Mouse (Mus musculus) mature B cell (primary cell): ENCODE measurements at regions not wholly inside any gene's neighbourhood (a gene's known extent, or its start where the extent isn't known, plus 50 kb on each side); places are given as distances from the start of the nearest gene placed in this dataset.

ENCODE experiments used
- in situ Hi-C: fragments of 300-500 bp; cut with MboI; formaldehyde crosslinking; loops from 2 replicates; pipeline ENCODE4 v1.14.3; 2019

DNA sequence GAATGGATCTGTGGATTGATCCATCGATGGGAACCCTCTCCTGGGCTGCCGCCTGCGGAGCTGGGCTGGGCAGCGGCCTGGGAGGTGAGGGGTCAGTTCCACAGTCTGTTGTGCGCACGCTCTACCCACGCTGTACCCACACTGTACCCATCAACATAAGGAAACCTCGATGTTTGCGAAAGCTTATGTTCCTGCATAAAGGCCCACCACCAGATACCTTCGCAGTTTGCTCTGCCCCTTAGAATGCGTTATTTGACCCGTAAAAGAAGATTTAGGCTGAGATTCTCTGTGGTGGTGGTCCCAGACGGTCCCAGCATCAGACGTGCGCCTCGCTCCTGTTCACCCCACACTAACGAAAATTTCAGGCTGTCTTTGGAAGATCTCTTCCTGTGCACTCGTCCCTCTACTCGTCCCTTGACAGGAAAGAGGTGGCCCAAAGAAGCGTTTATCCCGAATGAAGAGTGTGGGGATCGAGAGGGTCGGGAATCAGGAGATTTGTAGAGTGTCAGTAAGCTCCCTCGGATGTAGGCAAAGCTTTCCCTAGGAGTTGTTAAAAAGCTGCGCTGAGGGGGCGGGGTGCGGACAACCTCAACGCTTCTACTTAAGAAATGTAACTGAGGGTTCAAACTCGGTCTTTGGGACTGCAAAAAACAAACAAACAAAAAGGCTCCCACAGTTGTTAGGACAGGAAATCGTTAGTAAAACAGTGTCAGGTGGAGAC is 123.9 kb downstream of the Tmem161b start:
- in situ Hi-C loops: loop anchor here (25.0 kb wide), 1 partner anchor 609 kb away; no protein-coding TSS in a partner anchor

DNA sequence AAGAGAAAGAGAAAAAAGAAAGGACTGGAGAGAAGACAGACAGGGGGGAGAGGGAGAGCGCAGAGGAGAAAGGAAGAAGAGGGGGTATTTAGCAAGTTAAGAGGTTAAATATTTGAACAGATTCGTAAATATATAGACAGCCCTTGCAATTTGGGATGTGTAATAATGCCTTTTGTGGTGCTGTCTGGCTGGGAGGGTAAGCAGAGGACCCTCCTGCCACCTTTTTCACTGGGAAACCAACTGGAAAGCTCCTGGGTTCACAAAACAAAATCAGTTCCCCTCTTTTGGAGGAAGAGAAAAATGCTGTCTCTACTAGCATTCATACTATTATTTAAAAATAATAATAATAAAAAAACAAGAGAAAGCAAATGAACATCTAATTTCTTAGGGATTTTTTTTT is 124.5 kb downstream of the Tmem161b start:
- in situ Hi-C loops: loop anchor here (25.0 kb wide), 1 partner anchor 609 kb away; no protein-coding TSS in a partner anchor

DNA sequence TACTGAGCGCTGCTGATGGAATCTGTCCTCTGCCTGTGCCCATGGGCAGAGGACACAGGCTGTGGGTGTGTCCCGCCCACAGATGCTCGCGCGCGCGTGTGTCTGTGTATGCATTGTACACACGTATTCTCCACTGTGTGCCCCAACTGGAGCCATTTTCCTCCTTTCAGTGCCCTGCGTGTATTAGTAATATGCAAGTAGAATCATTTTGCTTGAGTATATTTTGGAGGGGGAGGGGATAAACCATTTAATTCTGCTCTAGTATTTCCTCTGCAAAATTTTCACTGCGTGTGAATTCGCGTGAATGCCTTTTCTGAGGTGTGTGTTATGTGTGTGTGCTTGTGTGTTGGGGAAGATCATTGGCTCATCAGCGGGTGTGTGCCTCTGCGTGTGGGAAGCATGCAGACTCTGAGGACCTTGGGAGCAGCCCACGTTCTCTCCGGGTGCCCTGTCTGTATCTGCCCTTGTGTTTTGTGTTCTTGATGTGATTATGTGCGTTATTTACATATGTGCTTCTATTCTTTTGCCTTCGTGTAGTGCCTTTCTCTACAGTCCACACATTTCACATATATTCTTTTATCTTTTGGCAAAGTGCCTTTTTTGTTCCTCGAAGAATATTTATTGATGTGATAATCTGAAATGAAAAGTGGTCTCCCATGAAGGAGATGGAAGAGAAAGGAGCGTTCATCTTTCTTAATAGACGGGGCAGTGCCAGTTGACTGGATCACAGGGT is 125.3 kb downstream of the Tmem161b start:
- in situ Hi-C loops: loop anchor here (25.0 kb wide), 1 partner anchor 610 kb away; no protein-coding TSS in a partner anchor

DNA sequence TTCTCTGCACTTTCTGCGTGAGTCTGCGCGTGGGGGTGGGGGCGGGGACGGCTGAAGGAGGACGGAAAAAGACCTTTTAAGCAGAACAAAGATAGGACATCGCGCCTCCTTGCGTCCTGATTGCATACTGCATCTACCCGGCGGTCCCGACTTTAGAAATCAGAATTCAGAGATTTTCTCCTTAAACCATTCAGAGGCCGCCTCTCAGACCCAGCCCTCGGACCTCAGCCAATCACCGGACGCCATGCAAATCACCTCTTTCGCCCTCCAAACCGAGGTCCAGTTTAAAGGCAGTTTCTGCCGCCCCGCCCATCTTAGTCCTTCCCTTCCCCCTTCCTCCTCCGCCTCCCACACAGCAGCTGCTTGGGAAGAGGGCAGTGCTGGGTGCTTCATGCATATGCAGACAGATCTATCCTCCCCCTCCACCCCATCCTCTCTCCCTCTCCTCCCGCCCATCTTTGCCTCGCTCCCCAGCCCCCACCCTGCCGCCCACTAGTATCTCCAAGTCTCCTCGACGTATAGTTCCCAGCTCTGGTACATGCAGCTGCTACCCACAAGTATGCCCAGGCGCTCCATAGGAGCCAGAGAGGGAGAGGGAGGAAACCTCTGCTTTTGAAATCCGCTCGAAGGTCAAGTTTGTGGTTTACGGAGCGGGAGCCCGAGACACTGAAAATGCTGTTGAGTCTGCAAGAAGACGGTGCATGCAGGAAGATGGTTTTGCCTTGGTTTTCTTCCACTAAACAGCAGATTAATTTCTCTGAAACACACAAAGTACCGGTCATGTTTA is 126.0 kb downstream of the Tmem161b start:
- in situ Hi-C loops: loop anchor here (25.0 kb wide), 1 partner anchor 611 kb away; no protein-coding TSS in a partner anchor

DNA sequence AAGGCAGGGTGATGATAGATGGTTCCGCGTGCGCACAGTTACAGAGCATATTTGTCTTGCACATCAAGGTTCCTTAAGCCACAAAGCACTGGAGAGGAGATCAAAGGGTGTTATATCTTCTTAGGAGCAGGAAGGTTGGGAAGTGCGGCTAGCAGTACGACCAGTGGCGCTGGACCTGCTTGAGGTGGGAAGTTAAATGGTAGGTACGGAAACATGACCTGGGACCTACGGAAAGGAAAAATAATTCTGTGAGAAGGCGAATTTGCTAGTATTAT is 126.5 kb downstream of the Tmem161b start:
- in situ Hi-C loops: loop anchor here (25.0 kb wide), 1 partner anchor 611 kb away; no protein-coding TSS in a partner anchor

DNA sequence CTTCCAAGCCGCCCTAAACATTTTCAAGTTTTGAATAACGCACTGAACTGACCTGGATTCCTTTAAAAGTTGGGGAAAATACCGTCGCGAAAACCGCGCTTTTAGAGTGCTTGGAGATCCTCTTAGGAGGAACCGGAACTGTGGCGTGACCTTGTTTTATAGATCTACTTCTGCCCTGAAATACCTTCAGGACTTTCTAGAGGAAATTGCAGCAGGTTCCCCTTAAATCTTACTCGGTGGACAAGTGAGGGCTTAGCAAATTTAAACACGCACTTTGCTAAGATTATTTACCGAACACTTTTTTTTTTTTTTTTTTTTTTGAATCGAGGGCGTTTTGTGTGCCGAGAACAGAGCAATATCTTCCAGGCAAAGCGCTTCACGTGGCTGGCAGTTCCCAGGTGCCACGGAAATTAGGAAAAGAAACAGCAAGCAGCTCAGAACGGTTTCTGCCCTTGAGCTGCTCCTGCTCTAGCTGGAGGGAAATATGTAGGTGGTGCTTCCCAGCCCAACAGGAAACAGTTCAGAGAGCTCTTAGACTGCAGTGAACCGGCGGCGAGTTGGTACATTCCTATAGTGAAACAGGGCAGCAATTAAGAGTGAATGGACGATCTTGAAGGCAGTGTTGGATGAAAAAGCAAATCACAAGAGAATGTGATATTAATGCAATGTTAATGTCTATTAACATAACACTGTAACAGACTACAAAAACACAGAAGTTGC is 127.1 kb downstream of the Tmem161b start:
- in situ Hi-C loops: loop anchor here (25.0 kb wide), 1 partner anchor 612 kb away; no protein-coding TSS in a partner anchor

DNA sequence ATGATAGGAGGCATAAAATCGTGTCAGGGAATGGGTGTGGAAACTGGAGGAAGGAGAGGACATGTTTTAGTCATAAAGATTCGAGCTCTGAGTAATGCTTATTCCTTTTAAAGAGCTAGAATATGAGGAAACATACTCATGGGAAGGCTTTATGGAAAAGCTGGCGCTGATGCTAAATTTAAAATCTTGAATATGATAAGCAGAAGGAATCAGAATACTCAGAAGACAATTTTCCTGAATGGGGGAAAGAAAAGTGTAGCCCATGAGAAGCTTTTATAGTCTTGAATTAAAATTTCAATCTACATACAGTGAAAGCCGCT is 127.6 kb downstream of the Tmem161b start:
- in situ Hi-C loops: loop anchor here (25.0 kb wide), 1 partner anchor 612 kb away; no protein-coding TSS in a partner anchor

DNA sequence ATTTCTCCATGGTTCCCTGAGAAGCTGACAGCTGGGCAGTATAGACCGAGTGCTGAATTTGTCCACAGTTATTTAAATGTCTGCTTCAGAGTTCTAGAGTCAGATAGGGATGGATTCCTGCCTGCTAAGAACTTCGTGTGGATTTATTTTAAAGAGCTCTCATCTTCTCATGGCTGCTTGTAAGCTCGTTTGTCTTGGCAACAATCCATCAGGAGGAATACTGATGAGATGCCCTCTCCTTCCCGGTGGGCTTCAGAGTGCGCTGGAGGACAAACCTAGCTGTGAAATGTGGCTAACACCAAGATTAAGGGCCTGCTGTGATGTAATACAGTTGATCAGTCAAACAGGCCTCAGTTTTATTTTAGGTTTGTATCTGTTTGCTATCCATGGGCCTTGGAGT is 128.7 kb downstream of the Tmem161b start:
- in situ Hi-C loops: no loop called here

DNA sequence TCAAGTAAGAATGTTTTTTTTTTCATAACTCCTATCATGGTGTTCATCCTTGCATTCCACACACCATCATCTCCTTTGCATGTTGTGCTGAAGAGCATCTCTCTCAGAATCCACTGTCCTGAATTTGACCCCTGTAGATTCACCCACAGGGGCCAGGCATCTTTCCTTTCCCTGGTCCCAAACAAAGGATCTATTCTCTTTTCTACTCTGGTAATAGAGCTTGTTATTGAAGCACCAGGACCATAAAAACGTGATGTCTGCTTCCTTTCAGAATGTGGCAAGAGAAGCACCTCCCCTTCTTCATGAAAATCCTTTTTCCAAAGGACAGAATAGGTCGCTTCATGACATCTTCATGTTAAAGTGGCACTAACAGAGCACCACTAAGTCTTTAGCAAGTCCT is 134.4 kb downstream of the Tmem161b start:
- in situ Hi-C loops: no loop called here

DNA sequence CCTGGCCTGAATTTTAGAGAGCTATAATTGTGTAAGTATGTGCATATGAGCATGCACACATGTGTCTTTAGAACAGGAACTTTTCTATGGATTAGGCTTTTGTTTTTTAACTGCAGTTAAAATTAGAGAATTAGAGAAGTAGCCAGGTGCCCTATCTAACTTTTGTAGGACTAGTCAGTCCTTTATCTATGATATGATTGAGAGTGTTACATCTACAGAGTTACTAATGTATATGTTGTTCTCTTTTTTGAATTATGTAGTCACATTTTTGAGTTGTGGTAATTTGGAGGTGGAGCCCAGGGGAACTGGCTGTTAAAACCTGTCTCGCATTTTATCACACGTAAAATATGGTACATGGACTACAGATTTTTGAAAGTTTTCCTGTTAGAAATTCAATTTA is 138.4 kb downstream of the Tmem161b start:
- in situ Hi-C loops: no loop called here

DNA sequence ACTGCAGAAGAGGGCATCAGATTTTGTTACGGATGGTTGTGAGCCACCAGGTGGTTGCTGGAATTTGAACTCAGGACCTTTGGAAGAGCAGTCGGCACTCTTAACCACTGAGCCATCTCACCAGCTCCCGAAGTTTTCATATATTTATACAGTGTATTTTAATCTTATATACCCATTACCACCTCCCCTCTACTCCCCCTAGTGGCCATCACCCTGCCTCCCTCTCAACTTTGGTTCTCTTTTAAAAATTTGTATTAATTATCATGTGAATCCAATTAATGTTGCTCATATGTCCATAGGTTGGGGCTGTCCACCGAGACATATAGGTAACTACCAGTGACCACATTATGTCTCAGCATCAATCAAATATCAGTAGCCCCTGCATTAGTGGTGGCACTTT is 142.0 kb downstream of the Tmem161b start:
- in situ Hi-C loops: no loop called here

DNA sequence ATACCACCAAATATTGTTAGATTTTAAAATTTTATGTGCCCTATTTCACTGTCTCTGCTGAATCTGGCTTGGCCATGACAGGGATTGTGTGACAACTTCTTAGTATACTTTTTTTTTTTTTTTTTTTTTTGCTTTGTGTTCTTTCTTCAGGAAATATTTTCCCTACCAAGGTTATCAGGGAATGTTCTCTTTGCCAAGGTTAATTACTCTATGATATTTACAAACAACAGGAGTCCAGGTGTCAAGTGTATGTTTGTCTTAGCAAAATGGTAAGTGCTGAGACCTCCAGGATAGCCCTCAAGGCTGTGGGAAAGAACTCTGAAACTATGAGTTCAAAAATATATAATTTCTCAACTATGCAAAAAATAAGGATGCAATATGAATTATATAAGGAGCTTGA is 143.4 kb downstream of the Tmem161b start:
- in situ Hi-C loops: no loop called here

DNA sequence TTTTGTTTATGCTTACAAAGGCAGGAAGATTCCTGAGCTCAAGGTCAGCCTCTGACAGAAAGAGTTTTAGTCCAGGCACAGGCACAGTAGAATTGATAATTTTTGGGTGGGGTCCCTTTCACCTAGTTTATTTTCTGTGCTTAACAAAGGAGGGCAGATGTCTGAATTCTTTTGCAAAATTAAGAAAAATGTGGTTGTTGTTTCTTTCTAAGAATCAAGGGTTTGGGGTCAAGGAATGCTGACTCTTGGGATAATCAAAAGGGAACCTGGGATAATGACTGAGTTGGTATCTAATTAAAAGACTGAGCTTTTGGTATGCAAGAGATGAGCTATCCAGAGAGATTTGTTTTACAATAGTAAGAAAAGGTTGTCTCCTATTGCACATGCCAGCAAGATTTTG is 143.9 kb downstream of the Tmem161b start:
- in situ Hi-C loops: no loop called here

DNA sequence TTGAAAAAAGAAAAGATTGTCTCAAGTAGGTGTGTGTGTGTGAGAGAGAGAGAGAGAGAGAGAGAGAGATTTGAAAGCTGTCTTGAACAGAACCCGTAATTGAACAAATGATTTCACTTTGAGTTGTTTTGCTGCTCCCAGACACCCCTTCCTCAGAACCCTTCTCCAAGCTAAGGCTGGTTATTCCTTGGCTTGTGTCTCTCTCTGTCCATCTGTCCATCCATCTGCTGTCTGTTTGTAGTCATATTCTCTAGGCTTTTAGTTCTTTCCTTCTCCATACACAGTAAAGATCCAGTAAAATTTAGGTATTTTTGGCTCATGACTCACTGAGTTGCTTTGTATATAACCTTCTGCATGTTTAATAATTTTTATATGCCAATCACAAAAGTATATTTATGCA is 144.7 kb downstream of the Tmem161b start:
- in situ Hi-C loops: no loop called here

DNA sequence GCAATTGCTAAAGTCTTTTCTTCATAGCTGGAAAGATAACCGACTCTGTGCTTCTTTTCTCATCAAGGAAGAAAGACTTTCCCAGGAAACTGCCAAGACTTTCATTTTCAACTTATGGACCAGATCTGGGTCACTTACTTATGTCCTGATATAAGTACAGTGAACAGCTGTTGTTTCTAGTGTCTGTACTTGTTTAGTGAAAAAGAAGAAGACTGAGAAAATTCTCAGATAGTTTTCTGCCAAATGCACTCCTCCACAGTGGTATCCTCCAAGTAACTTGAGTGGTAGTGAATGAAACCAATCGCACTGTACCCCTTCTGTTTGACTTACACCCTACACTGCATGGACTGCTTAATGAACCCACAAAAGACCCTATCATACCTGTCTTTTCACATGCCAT is 146.1 kb downstream of the Tmem161b start:
- in situ Hi-C loops: no loop called here

DNA sequence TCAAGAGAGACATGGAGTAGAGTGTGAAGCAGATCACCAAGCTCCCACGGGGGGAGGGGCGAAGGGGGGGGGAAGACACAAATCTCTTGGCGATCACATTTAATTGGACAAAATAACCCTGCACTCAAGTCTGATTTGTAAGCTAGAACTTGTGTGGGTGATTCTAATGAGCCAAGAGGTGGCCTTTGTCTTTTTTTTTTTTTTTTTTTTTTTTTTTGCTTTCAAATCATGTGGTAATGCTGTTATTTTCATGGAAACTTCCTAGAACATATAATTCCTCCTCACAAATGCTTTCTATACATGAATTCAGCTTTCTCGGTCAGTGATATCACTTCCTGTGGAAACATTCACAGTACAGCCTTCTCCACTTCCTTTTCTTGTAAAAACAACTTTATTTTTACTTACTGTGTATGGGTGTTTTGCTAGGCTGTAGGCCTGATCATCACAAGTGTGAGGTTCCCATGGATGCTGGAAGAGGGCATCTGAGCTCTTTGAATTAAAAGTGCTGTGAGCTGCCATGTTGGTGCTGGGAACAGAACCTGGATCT is 152.7 kb downstream of the Tmem161b start:
- in situ Hi-C loops: no loop called here

DNA sequence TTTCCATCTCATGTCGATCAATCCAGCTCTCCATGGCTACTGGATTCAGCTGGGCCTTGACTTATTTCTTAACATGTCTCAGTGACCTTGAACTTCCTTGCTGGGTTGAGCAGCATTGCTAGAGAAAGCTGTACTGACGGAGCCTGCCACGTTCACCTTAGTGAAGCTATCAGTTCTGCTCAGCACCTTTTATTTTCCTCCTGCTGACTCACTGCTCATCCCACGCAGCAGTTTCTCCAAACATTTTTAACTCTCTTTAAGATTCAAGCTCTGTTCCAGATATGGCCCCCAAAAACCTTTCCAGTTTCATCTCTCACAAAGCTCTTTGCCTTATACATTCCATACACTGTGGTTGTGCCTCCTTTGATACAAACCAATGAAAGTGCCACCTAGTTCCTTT is 153.8 kb downstream of the Tmem161b start:
- in situ Hi-C loops: no loop called here

DNA sequence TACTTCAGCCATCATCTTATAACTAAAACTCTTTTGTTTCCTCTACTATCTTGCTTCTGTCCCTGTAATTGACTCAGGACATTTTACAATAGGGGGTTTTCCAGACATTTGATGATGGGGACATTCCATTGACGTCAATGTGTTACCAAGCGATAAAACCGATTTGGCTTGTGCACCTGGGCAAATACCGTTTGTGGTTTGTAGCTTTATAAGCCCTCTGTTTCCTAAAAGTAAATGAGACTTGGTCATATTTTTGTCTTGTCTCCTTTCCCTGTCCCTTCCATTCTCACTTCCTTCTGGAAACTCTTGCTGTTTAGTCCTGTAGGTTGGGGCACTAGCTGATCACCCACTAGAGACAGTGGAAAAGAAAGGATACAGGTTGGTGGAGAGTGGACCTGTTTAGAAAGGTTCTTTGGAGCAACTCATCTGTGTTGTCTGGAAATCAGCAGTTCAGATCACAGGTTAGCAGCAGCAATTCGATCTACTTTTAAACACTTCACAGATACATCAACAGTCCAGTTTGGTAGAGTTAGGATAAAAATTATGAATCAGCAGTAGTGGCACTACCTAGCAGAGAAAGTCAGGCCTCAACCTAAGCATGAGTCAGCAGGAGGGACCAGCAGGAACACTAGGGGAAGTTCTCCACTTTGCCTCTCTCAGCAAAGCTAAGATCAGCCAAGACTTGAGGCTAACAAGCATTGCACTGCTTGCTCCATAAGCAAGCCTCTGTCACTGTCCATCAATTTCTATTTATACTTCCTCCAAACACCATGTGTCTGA is 156.6 kb downstream of the Tmem161b start:
- in situ Hi-C loops: no loop called here

DNA sequence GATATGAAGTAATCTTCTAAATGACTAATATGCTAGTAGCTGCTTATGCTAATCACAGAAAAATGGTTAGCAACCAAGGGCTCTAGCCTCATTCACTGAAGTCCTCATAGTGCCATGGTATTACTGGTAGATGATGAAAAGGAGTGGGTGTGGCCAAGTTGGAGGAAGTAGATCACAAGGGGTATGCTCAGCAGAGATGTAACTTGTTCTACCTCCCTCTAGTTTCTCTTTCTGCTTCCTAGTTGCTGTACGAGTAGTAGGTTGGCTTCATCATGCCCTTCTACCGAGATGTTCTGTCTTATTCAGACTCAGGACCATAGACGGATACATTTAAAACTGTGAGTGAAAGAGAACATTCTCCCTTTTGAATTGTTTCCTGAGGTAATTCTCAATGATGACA is 169.5 kb downstream of the Tmem161b start:
- in situ Hi-C loops: no loop called here

DNA sequence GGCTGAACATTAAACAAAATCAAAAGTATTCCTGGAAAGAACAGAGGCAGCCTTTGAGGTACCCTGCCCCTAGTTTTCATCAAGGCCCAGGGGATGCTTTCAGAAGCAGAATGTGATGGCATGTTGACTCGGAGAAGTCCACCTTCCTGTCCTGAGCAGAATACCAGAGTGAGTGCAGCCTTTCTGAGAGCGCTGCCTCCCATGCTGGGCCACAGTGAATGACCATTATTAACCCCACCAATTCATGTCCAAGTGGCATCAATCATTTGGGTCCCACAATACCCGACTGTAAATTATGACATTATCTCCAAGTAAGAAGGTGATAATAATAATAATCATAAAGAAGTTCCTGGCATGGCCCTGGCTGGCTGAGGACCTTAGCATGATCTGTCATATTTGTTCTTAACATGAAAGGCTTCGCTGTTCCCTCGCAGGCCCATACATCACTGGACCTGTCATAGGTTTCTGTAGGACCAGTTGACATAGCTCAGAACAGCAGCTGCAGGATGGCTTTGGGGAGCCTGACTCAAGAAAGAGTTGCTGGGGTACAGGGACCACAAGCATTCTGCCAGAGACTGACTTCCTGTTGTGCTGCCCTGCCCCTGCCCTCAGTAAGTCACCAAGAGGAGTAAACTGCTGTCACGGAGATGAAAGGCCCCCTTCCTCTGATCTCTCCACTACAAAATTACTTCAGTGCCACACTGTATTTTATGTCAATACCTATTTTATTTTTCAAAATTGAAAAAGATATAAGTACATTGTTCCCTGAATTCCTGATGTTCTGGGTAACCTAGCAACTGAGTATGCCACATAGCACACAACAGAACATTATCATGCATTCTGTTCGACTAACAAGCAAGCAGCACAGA is 176.6 kb downstream of the Tmem161b start:
- in situ Hi-C loops: no loop called here
